Mouse (Mus musculus) bone marrow, adult 2 months (tissue): ENCODE measurements at regions not wholly inside any gene's neighbourhood (a gene's known extent, or its start where the extent isn't known, plus 50 kb on each side); places are given as distances from the start of the nearest gene placed in this dataset.

Source experiments
- CTCF ChIP-seq: fragments of 200-500 bp; IDR thresholded peaks from 2 replicates; pipeline ENCODE4 v1.5.1; 2011; ENCODE audit warnings: low read length, control low read depth; ENCODE audit not compliant: control insufficient read depth, insufficient read depth
- POLR2A ChIP-seq: fragments of 200-500 bp; IDR thresholded peaks from 2 replicates; pipeline ENCODE4 v1.6.1; 2011; ENCODE audit warnings: low read depth, mild to moderate bottlenecking, control low read depth, low read length, borderline replicate concordance; ENCODE audit not compliant: control insufficient read depth

DNA sequence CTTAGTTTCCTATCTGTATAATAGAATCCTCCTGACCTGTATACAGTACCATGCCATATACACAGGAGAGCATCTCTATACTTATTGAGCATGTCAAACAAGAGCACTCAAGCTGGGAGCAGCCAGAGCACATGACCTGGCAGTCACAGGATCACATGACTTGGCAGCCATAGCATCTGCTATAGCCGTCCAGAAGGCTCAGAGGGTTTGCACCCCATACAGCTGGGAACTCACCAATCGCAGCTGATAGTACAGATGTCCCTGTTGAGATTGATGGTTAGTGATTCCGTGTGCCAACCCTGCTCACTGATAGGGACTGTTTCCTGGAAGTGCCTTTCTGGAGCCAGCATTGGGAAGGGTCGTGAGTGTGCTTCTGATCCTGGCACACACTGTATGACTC is 351.3 kb downstream of the Rps24 start:
- no peak for TF ChIP-seq CTCF
- no peak for TF ChIP-seq POLR2A
